ENCODE assay signal across 11 mouse cellular contexts in genomic region chr11:75973988-75974387, GRCm38 (mm10). TPM values are rescaled to one million over a fixed set of nuclear protein-coding genes. Genes with fewer than 3 reads are reported as not detected.
A peak's percentile ranks its signal among the peaks of the same experiment; 100 is the strongest.
DNase-seq lines count a peak whose midpoint lies in the region; TF ChIP-seq lines count a peak whose summit lies in the region.
"Had no signal": no experiment of that assay in that cellular context is flagged by ENCODE, and none has a peak within 500 bp of the region (broad histone marks: within the 10 kb centered on the region; RNA-seq: fewer than 3 reads in every experiment).

No protein-coding gene starts in this region.

- no peaks in the 10 kb centered on the region for H3K36me3 ChIP-seq in limb, embryonic 10.5 days

- no peaks in the 10 kb centered on the region for H3K9me3 ChIP-seq in limb, embryonic 10.5 days (replicated peaks)

- H3K27me3 ChIP-seq in cerebellum, adult 2 months (ENCODE audit: control insufficient read depth, insufficient read depth, low read length) = no peaks in the 10 kb centered on the region
- H3K27me3 ChIP-seq in limb, embryonic 10.5 days (ENCODE audit: low read depth, poor library complexity, severe bottlenecking) = peaks cover 21% of the 10 kb centered on the region

- no peak overlapping the region for H3K4me3 ChIP-seq in cerebellum, adult 2 months (replicated peaks; ENCODE audit: insufficient read depth, low read depth, low read length)
- H3K4me3 ChIP-seq in layer of hippocampus, adult 2 months = no peak overlapping the region
- H3K4me3 ChIP-seq in limb, embryonic 10.5 days = no peak overlapping the region

- 0 out of 2 replicates have a peak, but pooled peaks cover 2% of the 10 kb centered on the region for H3K4me1 ChIP-seq in cerebellum, adult 2 months (ENCODE audit: control insufficient read depth, insufficient read depth, low read length)
- peaks cover 12% of the 10 kb centered on the region for H3K4me1 ChIP-seq in limb, embryonic 10.5 days

- no peak for TF ChIP-seq POLR2A in cerebellum, adult 2 months (IDR thresholded peaks at IDR 0.05; ENCODE audit: borderline replicate concordance, insufficient read depth, low read length)
- TF ChIP-seq POLR2A in brain, embryonic 14.5 days (IDR thresholded peaks at IDR 0.05; ENCODE audit: borderline replicate concordance, extremely low read depth, insufficient read depth, insufficient read length, poor library complexity, severe bottlenecking) = no peak

- 73% methylated on average over 1 of the region's 1 CpGs for WGBS in cerebellum, adult 2 months
- 81% methylated on average over 1 of the region's 1 CpGs for WGBS in limb, embryonic 10.5 days

- DNase-seq in cerebellum, adult 2 months = no peak
- no peak for DNase-seq in cerebellum, adult 9-11 months
- DNase-seq in layer of hippocampus, adult 2 months (ENCODE audit: low spot score in 2 of 2) = no peak
- no peak for DNase-seq in layer of hippocampus, postnatal 14 days (ENCODE audit: low spot score in 2 of 2)
- DNase-seq in A20 (ENCODE audit: low read depth, low spot score) = peak; percentile 34
- no peak for DNase-seq in brain, embryonic 14.5 days (ENCODE audit: low read depth)
- DNase-seq in frontal cortex, postnatal 25 days (ENCODE audit: low spot score in 2 of 2) = no peak
- DNase-seq in limb, embryonic 10.5 days (ENCODE audit: low spot score) = no peak
- DNase-seq: adrenal gland, postnatal 14 days had no signal

- TF ChIP-seq CTCF in cerebellum, adult 2 months (IDR thresholded peaks at IDR 0.05; ENCODE audit: borderline replicate concordance, insufficient read depth, low read depth, low read length) = peak; percentile 35; the same call in 1 of the 2 replicates
- TF ChIP-seq CTCF in layer of hippocampus, adult 2 months (conservative IDR thresholded peaks at IDR 0.05) = peak; percentile 71
- TF ChIP-seq CTCF in brain, embryonic 14.5 days (IDR thresholded peaks at IDR 0.05; ENCODE audit: borderline replicate concordance, extremely low read depth, insufficient read depth, insufficient read length) = peak; percentile 50; the same call in 1 of the 2 replicates

- H3K27ac ChIP-seq in cerebellum, adult 2 months (ENCODE audit: insufficient read depth, low read length) = no peak overlapping the region
- H3K27ac ChIP-seq in layer of hippocampus, adult 2 months = no peak overlapping the region
- H3K27ac ChIP-seq in limb, embryonic 10.5 days = no peak overlapping the region

RNA-seq across cellular contexts. Expression of gene 1700016K19Rik, which starts 25.7 kb away (rescaled TPM):
- 1.1 and 1.5 TPM in 2 replicates for polyA plus RNA-seq in cerebellum, adult 2 months (2012; rRNA removed)
- 1 to 10 TPM; 1.5 to 2.1 TPM for total RNA-seq in layer of hippocampus, adult 2 months (2021)
- total RNA-seq in layer of hippocampus, postnatal 14 days (2021) = 1 to 10 TPM; 2.6 to 2.8 TPM
- 3.3 and 3.7 TPM in 2 replicates for polyA plus RNA-seq in brain, embryonic 14.5 days (2012; rRNA removed)
- 0.36 TPM in 1 of 2 replicates, not detected in the other for polyA plus RNA-seq in limb, embryonic 10.5 days (2016; fragmentation: Nextera tagmentation; extraction: Ambion mirVana)
- total RNA-seq: adrenal gland, postnatal 14 days; megakaryocyte, adult 5-6 weeks had no signal
- polyA plus RNA-seq: C2C12 had no signal

RNA-seq across cellular contexts. Expression of gene Rph3al, which starts 35.8 kb away (rescaled TPM):
- polyA plus RNA-seq in cerebellum, adult 2 months (2012; rRNA removed) = 3.6 and 4.7 TPM in 2 replicates
- total RNA-seq in layer of hippocampus, adult 2 months (2021) = 1 to 10 TPM; 4.8 to 6.3 TPM
- total RNA-seq in layer of hippocampus, postnatal 14 days (2021) = 1 to 10 TPM; 5.4 to 5.6 TPM
- 1.7 and 3.1 TPM in 2 replicates for polyA plus RNA-seq in brain, embryonic 14.5 days (2012; rRNA removed)
- 1.2 and 2.4 TPM in 2 replicates for polyA plus RNA-seq in limb, embryonic 10.5 days (2016; fragmentation: Nextera tagmentation; extraction: Ambion mirVana)

RNA-seq across cellular contexts. Expression of gene Rflnb, which starts 53.6 kb away (rescaled TPM):
- polyA plus RNA-seq in cerebellum, adult 2 months (2012; rRNA removed) = 15.7 and 18.4 TPM in 2 replicates
- total RNA-seq in layer of hippocampus, adult 2 months (2021) = 1 to 10 TPM; 7.0 to 9.5 TPM
- total RNA-seq in layer of hippocampus, postnatal 14 days (2021) = 10 to 100 TPM; 12.9 to 15.6 TPM
- 3.4 and 6.0 TPM in 2 replicates for polyA plus RNA-seq in brain, embryonic 14.5 days (2012; rRNA removed)
- polyA plus RNA-seq in limb, embryonic 10.5 days (2016; fragmentation: Nextera tagmentation; extraction: Ambion mirVana) = 25.6 and 35.4 TPM in 2 replicates
